Mouse (Mus musculus): ENCODE measurements around the gene 0610040J01Rik. TPM values are rescaled to one million over a fixed set of nuclear protein-coding genes. Genes with fewer than 3 reads are reported as not detected.

0610040J01Rik gene
- polyA plus RNA-seq, 1 experiment, result 9.2 TPM

DNA sequence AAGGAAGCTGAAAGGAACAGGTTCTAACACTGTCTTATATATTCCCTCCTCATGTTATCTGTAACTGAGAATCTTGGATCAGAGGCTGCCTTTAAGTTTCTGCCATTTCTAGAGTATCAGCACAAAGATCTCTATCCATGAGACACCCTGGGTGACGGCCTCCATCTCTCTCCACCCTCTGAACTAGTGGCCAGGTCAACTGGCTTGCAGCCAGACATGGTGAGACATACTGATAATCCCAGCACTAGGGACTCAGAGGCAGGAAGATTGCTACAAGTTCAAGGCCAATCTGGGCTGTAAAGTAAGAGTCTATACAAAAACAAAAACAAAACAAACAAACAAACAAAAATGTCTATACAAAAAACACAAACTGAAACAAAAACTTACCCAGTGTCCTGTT, 102.7 kb downstream of the 0610040J01Rik start:
- no peak for DNase-seq
- WGBS, result 93% methylated on average over 1 of the region's 1 CpGs
- Histone ChIP-seq H3K27me3 (ENCODE audit: control insufficient read depth, insufficient read depth, low read length) (no peaks in the 10 kb centered on the region), H3K4me1 (ENCODE audit: control insufficient read depth, insufficient read depth, low read length) (peaks cover 3% of the 10 kb centered on the region), H3K4me3 (replicated peaks; ENCODE audit: insufficient read depth, low read depth, low read length) (no peak overlapping the region), H3K27ac (ENCODE audit: insufficient read depth, low read length) (no peak overlapping the region)
- TF ChIP-seq POLR2A (IDR thresholded peaks at IDR 0.05; ENCODE audit: borderline replicate concordance, insufficient read depth, low read length) (no peak), CTCF (IDR thresholded peaks at IDR 0.05; ENCODE audit: borderline replicate concordance, insufficient read depth, low read depth, low read length) (no peak)

DNA sequence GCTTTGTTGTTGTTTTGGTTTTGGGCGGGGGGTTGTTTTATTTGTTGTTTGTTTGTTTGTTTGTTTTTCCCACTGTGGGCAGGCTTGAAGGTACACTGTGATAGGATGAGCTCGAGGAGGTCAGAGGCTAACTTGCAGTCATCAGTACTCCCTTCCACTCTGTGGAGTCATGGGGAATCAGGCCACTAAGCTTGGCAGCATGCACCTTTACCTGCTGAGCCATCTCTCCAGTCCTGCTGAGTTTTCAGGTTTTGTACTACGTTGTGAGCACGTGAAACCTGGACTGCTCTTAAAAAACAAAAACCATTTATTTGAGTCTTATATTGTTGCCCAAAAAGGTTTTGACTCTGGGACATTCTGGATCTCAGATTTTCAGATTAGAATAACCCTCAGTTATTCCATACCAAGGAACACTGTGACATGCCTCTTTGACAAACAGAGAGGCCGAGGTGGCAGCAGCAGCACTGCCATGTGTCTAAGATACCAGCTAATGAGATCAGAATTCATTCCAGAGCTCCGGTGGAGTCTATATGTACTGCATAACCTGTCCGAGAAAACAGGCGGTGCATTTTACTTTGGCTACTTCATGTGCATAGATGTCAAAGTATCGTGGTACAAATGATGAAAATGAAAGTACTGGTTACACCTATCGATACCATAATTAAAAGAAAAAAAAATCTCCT, 104.4 kb downstream of the 0610040J01Rik start:
- TF ChIP-seq CTCF (IDR thresholded peaks at IDR 0.05; ENCODE audit: borderline replicate concordance, insufficient read depth, low read depth, low read length), result no peak
- TF ChIP-seq POLR2A (IDR thresholded peaks at IDR 0.05; ENCODE audit: borderline replicate concordance, insufficient read depth, low read length), result no peak
- Histone ChIP-seq H3K4me3 (replicated peaks; ENCODE audit: insufficient read depth, low read depth, low read length) (no peak overlapping the region), H3K27me3 (ENCODE audit: control insufficient read depth, insufficient read depth, low read length) (no peaks in the 10 kb centered on the region), H3K4me1 (ENCODE audit: control insufficient read depth, insufficient read depth, low read length) (peaks cover 3% of the 10 kb centered on the region), H3K27ac (ENCODE audit: insufficient read depth, low read length) (no peak overlapping the region)
- peak; percentile 44 to 55 for DNase-seq
- WGBS, result 44% methylated on average over 10 of the region's 10 CpGs

DNA sequence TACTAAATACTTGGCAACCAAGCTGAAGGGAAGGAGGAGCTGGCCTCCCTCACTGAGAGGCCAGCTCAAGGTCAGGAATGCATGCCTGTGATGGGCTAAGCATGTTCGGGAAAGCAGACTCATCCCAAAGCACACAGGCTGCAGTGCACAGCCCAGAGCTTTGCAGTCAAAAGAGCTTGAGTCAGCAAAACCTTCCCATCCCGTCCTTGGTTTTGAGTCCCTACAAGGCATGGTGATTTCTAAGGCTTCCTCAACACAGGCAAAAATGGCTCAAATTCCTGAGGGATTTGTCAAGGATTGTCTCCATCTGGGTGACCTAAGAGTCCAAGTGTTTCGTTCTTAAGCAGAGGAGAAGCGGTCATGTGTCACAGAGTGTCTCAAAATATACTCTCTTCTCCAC, 106.0 kb downstream of the 0610040J01Rik start:
- DNase-seq, result no peak
- WGBS, result 92% methylated on average over 4 of the region's 4 CpGs
- no peak for TF ChIP-seq POLR2A (IDR thresholded peaks at IDR 0.05; ENCODE audit: borderline replicate concordance, insufficient read depth, low read length)
- no peak overlapping the region for H3K4me3 ChIP-seq (replicated peaks; ENCODE audit: insufficient read depth, low read depth, low read length)
- H3K4me1 ChIP-seq (ENCODE audit: control insufficient read depth, insufficient read depth, low read length), result peaks cover 3% of the 10 kb centered on the region
- H3K27me3 ChIP-seq (ENCODE audit: control insufficient read depth, insufficient read depth, low read length), result no peaks in the 10 kb centered on the region
- no peak overlapping the region for H3K27ac ChIP-seq (ENCODE audit: insufficient read depth, low read length)

DNA sequence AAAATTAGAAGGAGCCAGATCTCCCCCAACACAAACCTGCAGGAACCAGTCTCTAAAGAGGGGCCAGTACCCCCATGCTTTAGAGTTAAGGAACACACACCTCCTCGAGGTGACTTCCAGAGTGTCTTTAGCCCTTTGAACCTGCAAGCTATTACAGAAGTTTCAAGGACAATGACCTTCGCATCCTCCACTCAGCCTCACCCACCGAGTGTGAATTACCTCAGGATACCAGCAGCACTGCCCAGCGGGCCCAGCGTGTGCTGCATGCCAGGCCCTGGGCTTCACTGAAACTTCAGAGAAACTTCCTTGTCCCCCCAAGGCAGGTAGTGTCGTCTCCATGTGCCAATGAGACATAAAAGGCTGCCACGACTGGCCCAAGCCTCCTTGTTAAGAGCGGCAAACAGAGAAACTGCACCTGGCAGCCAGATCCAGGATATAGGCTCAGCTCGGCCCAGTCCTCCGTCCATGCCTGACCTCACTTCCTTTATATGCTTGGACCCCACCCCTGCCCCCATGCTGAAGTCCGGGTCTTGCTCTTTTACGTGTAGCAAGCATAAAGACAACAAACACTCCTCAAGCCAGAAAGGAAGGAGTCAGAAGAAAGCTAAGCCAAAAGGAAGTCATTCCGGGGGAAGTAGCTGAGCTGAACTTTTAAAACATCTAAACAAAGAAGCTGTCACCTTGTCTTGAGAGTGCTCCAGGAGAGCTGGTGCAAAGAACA, 111.3 kb downstream of the 0610040J01Rik start:
- H3K4me3 ChIP-seq (replicated peaks; ENCODE audit: insufficient read depth, low read depth, low read length), result no peak overlapping the region
- no peak for DNase-seq
- no peaks in the 10 kb centered on the region for H3K4me1 ChIP-seq (ENCODE audit: control insufficient read depth, insufficient read depth, low read length)
- TF ChIP-seq CTCF (IDR thresholded peaks at IDR 0.05; ENCODE audit: borderline replicate concordance, insufficient read depth, low read depth, low read length) (no peak), POLR2A (IDR thresholded peaks at IDR 0.05; ENCODE audit: borderline replicate concordance, insufficient read depth, low read length) (no peak)
- WGBS, result 88% methylated on average over 13 of the region's 13 CpGs
- H3K27me3 ChIP-seq (ENCODE audit: control insufficient read depth, insufficient read depth, low read length), result no peaks in the 10 kb centered on the region
- no peak overlapping the region for H3K27ac ChIP-seq (ENCODE audit: insufficient read depth, low read length)

DNA sequence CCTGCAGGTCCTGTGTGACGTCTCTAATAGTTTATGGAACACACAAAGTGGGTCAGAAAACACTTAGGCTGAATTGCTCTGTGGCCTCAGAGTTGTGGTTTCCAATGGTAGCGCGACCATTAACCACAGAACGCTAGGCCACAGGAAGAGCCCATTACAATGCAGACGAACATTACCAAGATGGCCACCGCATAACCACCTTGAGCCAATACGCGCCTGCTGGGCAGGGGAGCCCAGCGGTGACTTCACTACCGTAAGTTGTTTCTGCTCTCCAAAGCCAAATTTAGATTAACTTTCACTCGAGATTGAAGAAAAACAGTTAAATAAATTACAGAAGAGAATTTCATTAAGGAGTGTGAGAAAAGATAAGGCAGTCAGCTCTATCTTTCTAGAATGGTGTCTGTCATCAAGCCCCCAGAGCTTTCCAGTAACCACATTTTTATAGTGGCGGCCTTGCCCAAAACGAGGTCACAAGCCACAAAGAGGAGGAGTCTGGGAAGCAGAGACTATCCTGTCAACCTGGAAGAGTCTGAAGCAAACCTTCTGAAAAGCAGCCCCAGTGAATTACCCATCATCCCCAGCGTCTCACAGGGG, 113.0 kb downstream of the 0610040J01Rik start:
- Histone ChIP-seq H3K27me3 (ENCODE audit: control insufficient read depth, insufficient read depth, low read length) (no peaks in the 10 kb centered on the region), H3K27ac (ENCODE audit: insufficient read depth, low read length) (no peak overlapping the region), H3K4me1 (ENCODE audit: control insufficient read depth, insufficient read depth, low read length) (no peaks in the 10 kb centered on the region), H3K4me3 (replicated peaks; ENCODE audit: insufficient read depth, low read depth, low read length) (no peak overlapping the region)
- 94% methylated on average over 14 of the region's 14 CpGs for WGBS
- TF ChIP-seq CTCF (IDR thresholded peaks at IDR 0.05; ENCODE audit: borderline replicate concordance, insufficient read depth, low read depth, low read length) (no peak), POLR2A (IDR thresholded peaks at IDR 0.05; ENCODE audit: borderline replicate concordance, insufficient read depth, low read length) (no peak)
- no peak for DNase-seq

DNA sequence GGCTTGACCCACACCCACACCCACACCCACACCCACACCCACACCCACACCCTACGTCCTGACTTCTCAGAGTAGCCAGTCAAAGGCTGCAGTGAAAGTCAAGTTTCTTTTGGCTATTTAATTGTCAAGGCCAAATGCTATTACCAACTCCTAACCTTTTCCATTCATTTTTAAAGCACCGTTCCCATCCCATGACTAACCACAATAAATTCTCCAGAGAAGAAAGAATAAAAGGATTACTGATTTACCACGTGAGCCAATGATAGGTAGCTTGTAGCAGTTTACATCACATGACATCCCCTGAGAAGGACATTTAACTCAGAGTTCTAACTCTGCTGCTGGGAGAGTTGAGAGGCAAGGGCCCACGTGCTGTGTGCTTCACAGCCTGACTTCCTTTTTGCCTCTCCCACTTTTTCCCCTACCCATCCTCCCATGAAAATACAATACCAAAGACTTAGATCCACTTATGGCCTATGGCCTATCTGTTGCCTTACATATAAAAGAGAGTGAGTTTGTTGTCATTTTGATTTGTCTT, 118.7 kb downstream of the 0610040J01Rik start:
- WGBS, result 85% methylated on average over 4 of the region's 4 CpGs
- H3K27me3 ChIP-seq (ENCODE audit: control insufficient read depth, insufficient read depth, low read length), result no peaks in the 10 kb centered on the region
- no peak overlapping the region for H3K27ac ChIP-seq (ENCODE audit: insufficient read depth, low read length)
- no peak overlapping the region for H3K4me3 ChIP-seq (replicated peaks; ENCODE audit: insufficient read depth, low read depth, low read length)
- H3K4me1 ChIP-seq (ENCODE audit: control insufficient read depth, insufficient read depth, low read length), result peaks cover 6% of the 10 kb centered on the region
- TF ChIP-seq POLR2A (IDR thresholded peaks at IDR 0.05; ENCODE audit: borderline replicate concordance, insufficient read depth, low read length), result no peak
- TF ChIP-seq CTCF (IDR thresholded peaks at IDR 0.05; ENCODE audit: borderline replicate concordance, insufficient read depth, low read depth, low read length), result no peak
- no peak for DNase-seq

DNA sequence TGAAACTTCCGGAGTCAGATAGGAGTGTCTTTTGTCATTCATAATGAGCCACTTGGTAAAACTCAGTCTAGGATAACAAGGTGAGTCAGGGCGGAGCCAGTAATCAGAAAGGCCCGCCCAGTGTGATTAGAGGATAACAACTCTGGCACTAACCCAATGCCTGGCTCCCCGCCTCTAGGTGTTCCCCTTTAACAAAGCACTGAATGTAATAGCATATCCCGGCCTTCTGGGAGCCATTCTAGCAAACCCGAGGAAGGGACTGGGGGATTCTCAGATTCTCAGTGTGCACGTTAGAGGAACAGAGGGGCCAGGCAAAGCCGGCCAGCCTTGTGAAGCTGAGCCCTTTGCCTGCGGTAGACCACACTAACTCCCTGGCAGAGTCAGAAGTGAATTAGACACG, 120.7 kb downstream of the 0610040J01Rik start:
- no peak overlapping the region for H3K27ac ChIP-seq (ENCODE audit: insufficient read depth, low read length)
- 58% methylated on average over 10 of the region's 10 CpGs for WGBS
- H3K4me1 ChIP-seq (ENCODE audit: control insufficient read depth, insufficient read depth, low read length), result peaks cover 17% of the 10 kb centered on the region
- H3K27me3 ChIP-seq (ENCODE audit: control insufficient read depth, insufficient read depth, low read length), result no peaks in the 10 kb centered on the region
- no peak overlapping the region for H3K4me3 ChIP-seq (replicated peaks; ENCODE audit: insufficient read depth, low read depth, low read length)
- TF ChIP-seq POLR2A (IDR thresholded peaks at IDR 0.05; ENCODE audit: borderline replicate concordance, insufficient read depth, low read length) (no peak), CTCF (IDR thresholded peaks at IDR 0.05; ENCODE audit: borderline replicate concordance, insufficient read depth, low read depth, low read length) (no peak)
- no peak for DNase-seq
